Mouse (Mus musculus) limb, embryonic 12.5 days (tissue): ENCODE measurements at regions not wholly inside any gene's neighbourhood (a gene's known extent, or its start where the extent isn't known, plus 50 kb on each side); places are given as distances from the start of the nearest gene placed in this dataset.

Source experiments
- ATAC-seq: fragments of 200-750 bp; cut with Nextera tagmentation; 2 replicates; pipeline ENCODE4 v1.8.0; 2017; ENCODE audit warnings: low read depth, moderate TSS enrichment; ENCODE audit not compliant: insufficient number of reproducible peaks, insufficient read depth, low FRiP score, low TSS enrichment
- H3K27ac ChIP-seq: fragments of 300-500 bp; sonication (generic); 2 replicates; pipeline ENCODE4 v1.5.1; 2016; ENCODE audit warnings: mild to moderate bottlenecking, moderate library complexity
- H3K27me3 ChIP-seq: fragments of 300-500 bp; sonication (generic); 2 replicates; pipeline ENCODE4 v1.6.1; 2016; ENCODE audit warnings: mild to moderate bottlenecking, moderate library complexity
- H3K36me3 ChIP-seq: fragments of 300-500 bp; sonication (generic); 2 replicates; pipeline ENCODE4 v1.6.1; 2016; ENCODE audit warnings: mild to moderate bottlenecking, moderate library complexity
- H3K4me1 ChIP-seq: fragments of 300-500 bp; sonication (generic); replicated peaks from 2 replicates; pipeline ENCODE4 v1.6.1; 2016
- H3K4me2 ChIP-seq: fragments of 300-500 bp; sonication (generic); 2 replicates; pipeline ENCODE4 v1.6.1; 2016; ENCODE audit warnings: mild to moderate bottlenecking, moderate library complexity
- H3K4me3 ChIP-seq: fragments of 300-500 bp; sonication (generic); replicated peaks from 2 replicates; pipeline ENCODE4 v1.5.1; 2016; ENCODE audit warnings: mild to moderate bottlenecking
- H3K9ac ChIP-seq: fragments of 300-500 bp; sonication (generic); replicated peaks from 2 replicates; pipeline ENCODE4 v1.6.1; 2016; ENCODE audit warnings: mild to moderate bottlenecking, moderate library complexity
- H3K9me3 ChIP-seq: fragments of 300-500 bp; sonication (generic); 2 replicates; pipeline ENCODE4 v1.6.1; 2016; ENCODE audit warnings: mild to moderate bottlenecking, moderate library complexity
- WGBS: fragments of 180-500 bp; shearing (Covaris S2); methylation state at CpG from one replicate; pipeline ENCODE4 v1.1.7; 2016; 5-methylcytosine and 5-hydroxymethylcytosine counted together

DNA sequence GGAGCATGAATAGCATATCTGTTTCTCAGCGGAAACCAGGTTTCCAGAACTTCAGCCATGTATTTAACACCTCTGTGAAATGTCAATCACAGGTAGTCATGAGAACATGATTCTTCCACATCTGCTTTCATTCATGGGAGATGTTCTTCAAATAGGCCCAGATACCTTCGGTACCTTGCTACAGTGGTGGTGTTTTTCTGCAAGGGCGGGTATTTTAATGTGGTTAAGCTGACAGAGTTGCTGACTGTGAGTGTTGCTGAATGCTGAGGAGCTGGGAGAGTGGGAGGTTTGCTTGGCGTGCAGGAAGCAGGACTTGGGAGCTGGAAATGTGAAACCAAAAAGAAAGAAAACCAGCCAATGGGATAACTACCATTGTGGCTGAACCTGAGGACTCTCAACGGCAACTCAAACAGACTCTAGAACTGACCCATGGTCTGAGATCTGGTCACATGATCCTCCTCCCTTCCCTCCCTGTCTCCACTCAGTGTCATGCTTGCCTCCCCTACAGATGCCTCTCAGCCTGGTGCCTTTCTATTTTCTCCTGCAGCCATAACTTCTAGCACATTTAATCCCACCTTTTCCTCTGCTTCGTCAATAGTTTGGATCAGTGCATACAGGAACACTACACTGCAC, 317.0 kb upstream of the Pard3b start:
- Histone ChIP-seq H3K27ac (peak overlapping the region; percentile 70), H3K36me3 (no peaks in the 10 kb centered on the region), H3K4me1 (peaks cover 33% of the 10 kb centered on the region), H3K4me2 (0 out of 2 replicates have a peak overlapping the region, but pooled peaks have one; percentile 4), H3K9me3 (no peaks in the 10 kb centered on the region), H3K27me3 (no peaks in the 10 kb centered on the region), H3K9ac (no peak overlapping the region), H3K4me3 (no peak overlapping the region)
- WGBS: 41% methylated on average over 6 of the region's 6 CpGs
- peak; percentile 66; the same call in 1 of the 2 replicates for ATAC-seq

DNA sequence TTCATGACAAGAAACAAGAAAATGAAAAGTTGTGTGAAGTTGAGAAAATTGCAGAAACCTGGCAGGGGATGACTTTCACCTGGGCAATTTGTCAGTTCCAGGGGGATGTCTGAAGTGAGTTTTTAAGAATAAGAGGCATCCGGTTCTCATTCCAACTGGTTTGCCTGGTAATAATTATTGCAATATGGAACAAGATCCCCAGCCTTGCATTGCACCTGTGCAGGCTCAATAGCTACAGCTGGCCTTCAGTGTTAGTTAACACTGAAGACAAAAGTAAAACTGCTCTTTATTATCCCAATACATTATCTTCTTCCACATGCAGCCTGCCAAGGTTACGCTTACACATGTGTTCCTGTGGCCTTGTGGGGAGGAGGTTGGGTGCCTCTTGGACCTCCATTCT, 307.2 kb upstream of the Pard3b start:
- 46% methylated on average over 2 of the region's 2 CpGs for WGBS
- no peak for ATAC-seq
- no peak overlapping the region for H3K27ac ChIP-seq
- no peaks in the 10 kb centered on the region for H3K27me3 ChIP-seq
- no peak overlapping the region for H3K4me3 ChIP-seq
- no peak overlapping the region for H3K4me2 ChIP-seq
- H3K9ac ChIP-seq: no peak overlapping the region
- no peaks in the 10 kb centered on the region for H3K9me3 ChIP-seq
- H3K36me3 ChIP-seq: no peaks in the 10 kb centered on the region
- H3K4me1 ChIP-seq: peaks cover 12% of the 10 kb centered on the region; the same call in 1 of the 2 replicates

DNA sequence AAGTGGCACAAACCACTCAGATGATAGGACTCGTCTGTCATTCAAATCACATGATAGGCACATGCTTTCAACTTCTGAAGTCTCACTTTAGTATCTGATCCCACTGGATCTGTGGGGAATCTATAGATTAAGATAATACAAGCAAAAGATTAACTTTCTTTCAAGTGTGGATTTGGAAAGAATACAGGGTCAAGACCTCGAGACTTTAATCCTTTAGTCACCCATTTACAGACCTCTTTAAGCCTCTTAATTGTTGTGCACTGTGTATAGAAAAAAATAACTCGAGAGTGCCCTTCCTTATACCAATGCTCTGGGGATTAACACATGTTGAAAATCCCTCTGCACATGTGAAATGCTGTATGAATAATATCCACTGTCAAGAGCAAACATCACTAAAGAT, 306.7 kb upstream of the Pard3b start:
- no peak overlapping the region for H3K4me2 ChIP-seq
- H3K9ac ChIP-seq: no peak overlapping the region
- H3K36me3 ChIP-seq: no peaks in the 10 kb centered on the region
- no peak overlapping the region for H3K27ac ChIP-seq
- ATAC-seq: no peak
- WGBS: 41% methylated on average over 3 of the region's 3 CpGs
- no peaks in the 10 kb centered on the region for H3K9me3 ChIP-seq
- no peaks in the 10 kb centered on the region for H3K27me3 ChIP-seq
- H3K4me3 ChIP-seq: no peak overlapping the region
- peaks cover 12% of the 10 kb centered on the region; the same call in 1 of the 2 replicates for H3K4me1 ChIP-seq

DNA sequence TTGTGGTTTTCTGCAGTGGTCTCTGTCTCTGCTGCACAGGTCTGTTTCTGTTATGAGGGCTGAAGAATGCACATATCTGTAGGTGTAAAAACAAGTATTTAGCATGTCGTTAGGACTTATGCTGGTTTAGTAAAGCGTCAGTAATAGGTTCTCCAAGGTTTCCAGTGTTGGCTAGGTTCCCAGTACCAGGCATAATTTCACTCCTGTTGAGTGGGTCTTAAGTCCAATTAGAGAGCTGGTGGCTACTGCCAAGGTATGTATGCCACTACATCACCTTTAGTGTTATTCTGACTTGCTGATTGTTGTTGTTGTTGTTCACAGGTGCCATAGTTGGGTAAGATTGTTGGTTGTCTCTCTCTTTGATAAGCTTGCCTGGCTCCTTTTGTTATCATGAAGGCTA, 302.3 kb upstream of the Pard3b start:
- Histone ChIP-seq H3K27ac (no peak overlapping the region), H3K4me1 (peaks cover 8% of the 10 kb centered on the region; the same call in 1 of the 2 replicates), H3K4me3 (no peak overlapping the region), H3K9me3 (no peaks in the 10 kb centered on the region), H3K36me3 (no peaks in the 10 kb centered on the region), H3K9ac (no peak overlapping the region), H3K4me2 (no peak overlapping the region), H3K27me3 (no peaks in the 10 kb centered on the region)
- no peak for ATAC-seq
- WGBS: 65% methylated on average over 2 of the region's 2 CpGs

DNA sequence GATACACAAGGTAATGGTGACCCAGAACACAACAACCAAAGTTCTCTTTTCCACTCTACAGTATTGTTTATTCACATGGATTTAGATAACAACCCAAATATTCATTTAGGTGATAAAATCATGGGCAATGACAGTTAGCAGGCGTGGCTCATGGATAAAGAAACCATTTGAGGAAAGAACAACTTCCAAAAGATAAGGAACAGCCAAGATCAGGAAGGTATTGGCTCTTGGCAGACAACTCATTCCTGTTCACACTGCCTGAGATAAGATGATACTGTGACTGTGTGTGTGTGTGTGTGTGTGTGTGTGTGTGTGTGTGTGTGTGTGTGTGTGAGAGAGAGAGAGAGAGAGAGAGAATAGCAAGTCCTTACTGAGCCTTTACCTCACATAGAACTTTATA, 285.7 kb upstream of the Pard3b start:
- H3K4me2 ChIP-seq: no peak overlapping the region
- H3K27me3 ChIP-seq: no peaks in the 10 kb centered on the region; the same call in 1 of the 2 replicates
- 89% methylated on average over 1 of the region's 1 CpGs for WGBS
- no peak overlapping the region for H3K9ac ChIP-seq
- H3K36me3 ChIP-seq: no peaks in the 10 kb centered on the region
- no peak overlapping the region for H3K27ac ChIP-seq
- H3K4me3 ChIP-seq: no peak overlapping the region
- H3K9me3 ChIP-seq: no peaks in the 10 kb centered on the region
- no peak for ATAC-seq
- H3K4me1 ChIP-seq: peaks cover 7% of the 10 kb centered on the region

DNA sequence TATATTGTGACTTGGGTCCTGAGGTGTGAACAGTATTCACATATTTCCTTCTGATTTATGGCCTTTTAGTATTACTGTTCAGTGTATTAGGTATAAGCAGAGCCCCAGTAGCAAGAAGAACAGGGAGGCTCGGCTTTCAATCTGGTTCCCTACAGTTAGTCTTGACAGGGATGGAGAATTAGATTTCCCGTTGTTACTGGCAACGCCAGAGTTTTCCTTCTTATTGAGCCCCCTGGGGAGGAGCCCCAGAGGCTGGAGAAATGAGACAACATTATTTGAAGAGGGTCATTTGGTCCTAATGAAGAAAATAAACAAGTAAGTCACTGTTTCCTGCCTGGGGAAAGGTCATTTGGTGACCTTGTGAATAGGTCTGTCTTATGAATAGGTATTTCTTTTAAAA, 285.1 kb upstream of the Pard3b start:
- Histone ChIP-seq H3K4me3 (no peak overlapping the region), H3K9ac (no peak overlapping the region), H3K27me3 (no peaks in the 10 kb centered on the region; the same call in 1 of the 2 replicates), H3K4me2 (no peak overlapping the region), H3K36me3 (no peaks in the 10 kb centered on the region), H3K4me1 (peaks cover 7% of the 10 kb centered on the region), H3K9me3 (no peaks in the 10 kb centered on the region), H3K27ac (no peak overlapping the region)
- WGBS: 8% methylated on average over 3 of the region's 3 CpGs
- no peak for ATAC-seq

DNA sequence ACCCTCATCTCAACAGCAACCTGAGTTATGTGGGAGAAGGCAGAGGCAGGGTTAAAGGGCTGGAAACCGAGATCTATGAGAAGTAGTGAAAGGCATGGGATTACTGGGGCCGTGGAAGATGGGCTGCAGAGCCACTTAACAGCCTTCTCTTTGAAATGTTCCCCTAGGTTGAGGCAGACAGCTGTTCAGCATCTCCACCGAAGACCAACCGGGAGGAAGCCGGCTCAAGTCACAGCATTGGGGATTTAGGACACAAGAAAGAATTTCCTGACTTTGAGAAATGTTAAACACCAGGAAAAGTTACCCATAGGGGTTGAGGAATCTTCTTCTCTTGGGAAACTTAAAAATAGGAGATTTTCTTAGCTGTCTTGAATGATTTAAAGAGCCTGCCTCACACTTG, 283.4 kb upstream of the Pard3b start:
- Histone ChIP-seq H3K9me3 (no peaks in the 10 kb centered on the region), H3K27me3 (no peaks in the 10 kb centered on the region; the same call in 1 of the 2 replicates), H3K4me2 (no peak overlapping the region), H3K4me1 (peaks cover 10% of the 10 kb centered on the region), H3K36me3 (no peaks in the 10 kb centered on the region), H3K4me3 (no peak overlapping the region), H3K27ac (no peak overlapping the region), H3K9ac (no peak overlapping the region)
- WGBS: 29% methylated on average over 5 of the region's 5 CpGs
- ATAC-seq: no peak

DNA sequence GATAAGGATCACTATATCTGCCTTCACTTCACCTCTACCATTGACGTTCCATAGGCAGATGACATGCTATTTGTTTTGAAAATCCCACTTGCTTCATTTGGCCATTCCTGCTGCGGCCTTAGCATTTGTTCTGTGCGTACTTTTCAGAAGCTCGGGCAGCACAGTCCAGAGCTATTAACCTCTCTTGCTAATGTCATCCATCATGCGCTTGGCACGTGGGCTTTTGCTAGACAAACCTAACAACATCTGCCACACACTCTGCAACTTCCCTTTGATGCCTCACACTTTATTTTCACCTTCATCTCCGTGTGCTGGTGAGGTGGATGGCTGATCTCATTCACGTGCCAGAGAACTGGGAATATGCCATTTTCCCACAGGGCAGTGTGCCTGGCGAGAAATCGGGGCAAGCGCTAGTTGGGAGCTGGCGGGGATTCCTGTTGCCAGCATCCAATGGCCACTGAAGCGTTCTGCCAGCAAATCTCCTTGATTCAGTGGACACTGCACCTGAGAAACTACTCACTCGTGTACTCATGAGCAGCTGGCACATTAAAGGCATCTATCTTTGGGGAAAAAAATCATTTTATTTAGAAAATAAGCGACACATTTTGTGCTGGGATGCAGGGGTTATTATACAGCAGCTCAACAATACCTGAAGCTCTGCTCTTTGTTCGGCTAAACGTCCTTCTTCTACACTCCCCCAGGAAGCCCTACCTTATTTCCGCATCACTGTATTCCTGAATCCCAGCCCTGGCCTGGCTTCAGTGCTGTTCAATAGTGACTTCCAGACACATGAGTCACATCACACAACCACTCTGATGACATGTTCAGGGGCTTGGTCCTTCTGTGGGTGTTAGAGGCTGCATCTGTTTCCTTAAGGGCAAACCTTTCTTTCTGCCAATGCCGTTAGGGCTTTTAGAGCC, 279.4 kb upstream of the Pard3b start:
- Histone ChIP-seq H3K9ac (no peak overlapping the region), H3K4me1 (peaks cover 3% of the 10 kb centered on the region; the same call in 1 of the 2 replicates), H3K27ac (no peak overlapping the region), H3K36me3 (no peaks in the 10 kb centered on the region), H3K4me2 (no peak overlapping the region), H3K27me3 (no peaks in the 10 kb centered on the region; the same call in 1 of the 2 replicates), H3K9me3 (no peaks in the 10 kb centered on the region), H3K4me3 (no peak overlapping the region)
- ATAC-seq: no peak
- 53% methylated on average over 19 of the region's 19 CpGs for WGBS

DNA sequence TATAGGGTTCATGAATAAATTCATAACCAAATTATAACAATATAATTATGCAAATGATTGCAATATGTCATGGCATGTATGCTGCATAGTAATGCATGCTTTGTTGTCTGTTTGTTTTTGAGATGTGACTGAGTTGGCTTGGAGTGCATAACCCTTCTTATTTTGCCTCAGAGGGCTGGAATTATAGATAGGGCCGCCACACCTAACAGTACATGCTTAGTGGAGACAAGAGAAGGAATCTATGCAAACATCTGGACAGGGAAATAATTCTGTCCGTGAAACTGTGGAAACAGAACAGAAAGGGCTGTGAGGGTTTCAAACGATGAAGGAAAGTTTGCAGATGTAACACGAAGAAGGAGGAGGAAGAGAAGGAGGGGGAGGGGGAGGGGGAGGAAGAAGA, 266.0 kb upstream of the Pard3b start:
- Histone ChIP-seq H3K4me3 (no peak overlapping the region), H3K9ac (no peak overlapping the region), H3K4me1 (peaks cover 7% of the 10 kb centered on the region), H3K36me3 (no peaks in the 10 kb centered on the region), H3K27ac (no peak overlapping the region), H3K27me3 (no peaks in the 10 kb centered on the region), H3K9me3 (peaks cover 6% of the 10 kb centered on the region), H3K4me2 (no peak overlapping the region)
- ATAC-seq: no peak
- 56% methylated on average over 4 of the region's 4 CpGs for WGBS

DNA sequence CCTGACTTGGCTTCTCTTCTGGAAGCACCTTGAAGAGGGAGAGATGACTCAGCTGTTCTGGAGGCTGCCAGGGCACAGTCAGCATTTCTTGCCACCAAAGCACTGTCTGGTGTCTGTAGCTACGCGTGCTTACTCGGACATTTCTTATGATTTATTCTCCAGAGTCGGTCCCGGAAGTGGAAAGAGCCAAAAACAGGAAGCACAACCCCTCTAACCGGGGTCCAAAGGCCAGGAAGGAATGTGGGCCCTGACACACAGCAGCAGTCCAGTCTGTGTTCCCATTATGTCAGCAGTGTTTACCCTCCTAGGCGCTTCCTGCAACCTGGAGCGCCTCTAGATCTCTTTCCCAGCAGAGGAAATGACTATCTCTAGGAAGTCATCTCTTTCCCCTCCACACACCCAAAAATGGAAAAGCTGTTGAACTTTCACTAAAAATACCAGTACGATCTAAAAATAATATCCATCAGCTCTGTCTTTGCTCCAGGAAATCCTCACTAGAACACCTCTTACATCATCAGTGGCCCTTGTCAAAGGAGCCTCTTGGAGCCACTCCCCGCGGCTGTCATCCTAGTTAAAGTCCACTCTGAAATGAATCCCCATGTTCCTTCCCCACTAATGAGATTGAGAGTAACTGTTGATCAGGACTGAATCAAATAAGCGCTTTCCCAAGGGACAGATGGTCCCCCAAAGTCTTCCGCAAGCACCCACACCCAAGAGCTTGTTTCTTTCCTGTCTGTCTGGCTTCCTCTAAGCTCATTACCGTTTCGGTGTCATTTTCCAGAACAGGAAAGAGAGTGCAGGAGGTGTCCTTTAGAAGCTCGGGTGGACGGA, 264.7 kb upstream of the Pard3b start:
- peaks cover 6% of the 10 kb centered on the region for H3K9me3 ChIP-seq
- no peak overlapping the region for H3K4me3 ChIP-seq
- no peak overlapping the region for H3K27ac ChIP-seq
- H3K27me3 ChIP-seq: peaks cover 1% of the 10 kb centered on the region; the same call in 1 of the 2 replicates
- H3K36me3 ChIP-seq: no peaks in the 10 kb centered on the region
- ATAC-seq: no peak
- peaks cover 17% of the 10 kb centered on the region for H3K4me1 ChIP-seq
- no peak overlapping the region for H3K4me2 ChIP-seq
- H3K9ac ChIP-seq: no peak overlapping the region
- WGBS: 64% methylated on average over 17 of the region's 17 CpGs

DNA sequence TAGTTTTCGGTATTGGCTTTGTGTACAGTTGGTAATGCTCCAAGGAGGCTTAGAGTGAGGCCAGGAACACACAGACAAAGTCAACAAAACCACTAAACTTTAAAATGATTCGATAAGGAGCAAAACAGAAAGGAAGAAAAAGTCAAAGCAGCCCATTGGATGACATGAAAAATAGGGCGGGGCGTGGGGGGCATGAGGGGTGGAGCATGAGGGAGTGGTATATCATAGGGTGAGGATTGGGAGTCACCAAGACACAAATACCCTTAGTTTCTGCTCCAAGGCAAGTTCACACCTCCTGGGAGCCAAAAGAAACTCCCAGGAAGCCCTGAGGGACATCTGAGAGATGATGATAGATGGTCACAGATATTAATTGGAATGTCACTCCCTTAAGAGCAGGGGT, 262.2 kb upstream of the Pard3b start:
- Histone ChIP-seq H3K4me3 (no peak overlapping the region), H3K9ac (no peak overlapping the region), H3K36me3 (no peaks in the 10 kb centered on the region), H3K9me3 (peaks cover 3% of the 10 kb centered on the region; the same call in 1 of the 2 replicates), H3K4me2 (no peak overlapping the region), H3K27ac (no peak overlapping the region), H3K27me3 (peaks cover 10% of the 10 kb centered on the region; the same call in 1 of the 2 replicates), H3K4me1 (peaks cover 17% of the 10 kb centered on the region)
- no peak for ATAC-seq
- 60% methylated on average over 4 of the region's 4 CpGs for WGBS
